Mouse (Mus musculus) layer of hippocampus, postnatal 25 days (tissue): ENCODE results near the gene Ubxn7. TPM values are rescaled to one million over a fixed set of nuclear protein-coding genes. Genes with fewer than 3 reads are reported as not detected.

ENCODE experiments used
- DNase-seq, 2 experiments: peaks; one replicate each; pipeline ENCODE4 v3.0.0; 2022; ENCODE audit warnings: mixed read lengths in 2 of 2, low spot score in 1 of 2; ENCODE audit errors: extremely low spot score in 1 of 2
- total RNA-seq, 2 experiments: library from RNA; stranded (reverse); gene quantifications; 2 replicates each; pipeline ENCODE4 v1.2.3; 2021

The Ubxn7 gene
- total RNA-seq, 2 experiments from 2014 or later: 49.4 to 58.2 TPM

GRCm38 (mm10) chr16:32371351-32371750 is 39.3 kb downstream of the Ubxn7 start:
- DNase-seq: peak in 1 of 2 experiments; percentile 38

GRCm38 (mm10) chr16:32379575-32379974 is 47.5 kb downstream of the Ubxn7 start:
- no peak for DNase-seq

GRCm38 (mm10) chr16:32382901-32383300 is 50.8 kb downstream of the Ubxn7 start:
- DNase-seq: no peak

GRCm38 (mm10) chr16:32384885-32385284 is 52.8 kb downstream of the Ubxn7 start:
- DNase-seq: no peak

GRCm38 (mm10) chr16:32386826-32387225 is 54.8 kb downstream of the Ubxn7 start:
- DNase-seq: no peak

- DNase-seq: no peak
Measured at GRCm38 (mm10) chr16:32389049-32389448, 57.0 kb downstream of the Ubxn7 start.

- no peak for DNase-seq
Measured at GRCm38 (mm10) chr16:32389841-32390240, 57.8 kb downstream of the Ubxn7 start.

GRCm38 (mm10) chr16:32390882-32391281 is 58.8 kb downstream of the Ubxn7 start:
- no peak for DNase-seq

- no peak for DNase-seq
Measured at GRCm38 (mm10) chr16:32395679-32396540, 63.9 kb downstream of the Ubxn7 start.

GRCm38 (mm10) chr16:32396541-32396835 is 64.4 kb downstream of the Ubxn7 start:
- no peak for DNase-seq

- DNase-seq: no peak
Measured at GRCm38 (mm10) chr16:32398206-32398605, 66.1 kb downstream of the Ubxn7 start.

GRCm38 (mm10) chr16:32400267-32400666 is 68.2 kb downstream of the Ubxn7 start, which contains the start of gene Tm4sf19:
Gene Tm4sf19, plus strand, starts transcription at chr16:32400506.
- DNase-seq: no peak

- DNase-seq: no peak
Measured at GRCm38 (mm10) chr16:32401335-32401965, 69.4 kb downstream of the Ubxn7 start.

GRCm38 (mm10) chr16:32402818-32403217 is 70.8 kb downstream of the Ubxn7 start:
- no peak for DNase-seq

GRCm38 (mm10) chr16:32405716-32406115 is 73.7 kb downstream of the Ubxn7 start:
- DNase-seq: no peak

- no peak for DNase-seq
Measured at GRCm38 (mm10) chr16:32406671-32407070, 74.6 kb downstream of the Ubxn7 start.

GRCm38 (mm10) chr16:32407730-32408129 is 75.7 kb downstream of the Ubxn7 start:
- DNase-seq: no peak

- DNase-seq: no peak
Measured at GRCm38 (mm10) chr16:32417457-32417856, 85.4 kb downstream of the Ubxn7 start.

- DNase-seq: peak; percentile 83
Measured at GRCm38 (mm10) chr16:32419517-32420483, 87.7 kb downstream of the Ubxn7 start, which contains the start of gene Tctex1d2. Gene Tctex1d2, plus strand, starts transcription at chr16:32419702.

- DNase-seq: no peak
Measured at GRCm38 (mm10) chr16:32427506-32427905, 95.4 kb downstream of the Ubxn7 start.
